In genomic region chr1:78529011-78529410, GRCm38 (mm10) we compare ENCODE assay signal across 21 mouse cellular contexts. TPM values are rescaled to one million over a fixed set of nuclear protein-coding genes. Genes with fewer than 3 reads are reported as not detected.
"Had no signal": no experiment of that assay in that cellular context is flagged by ENCODE, and none has a peak within 500 bp of the region (broad histone marks: within the 10 kb centered on the region; RNA-seq: fewer than 3 reads in every experiment).

No protein-coding gene starts in this region.

- DNase-seq: lung, adult 18-20 months; lung, embryonic 14.5 days; lung, postnatal 10 days; lung, postnatal 4 days; midbrain, embryonic 14.5 days; retina, postnatal 1 day; right cerebral cortex, adult 18-20 months; right cerebral cortex, postnatal 25 days; right cerebral cortex, postnatal 4 days; spleen, adult 18-20 months; thymus, adult 2 months; thymus, postnatal 25 days; thymus, postnatal 4 days had no signal

RNA-seq across cellular contexts. Expression of gene BC035947, which starts 17.1 kb away (rescaled TPM):
- total RNA-seq: megakaryocyte, adult 5-6 weeks; megakaryocyte-erythroid progenitor cell, adult 5-6 weeks had no signal
- polyA plus RNA-seq: liver, embryonic 16.5 days; myocyte; thymus, adult 2 months had no signal

RNA-seq across cellular contexts. Expression of gene Mogat1, which starts 18.2 kb away (rescaled TPM):
- total RNA-seq: megakaryocyte, adult 5-6 weeks; megakaryocyte-erythroid progenitor cell, adult 5-6 weeks had no signal
- polyA plus RNA-seq: liver, embryonic 16.5 days; lung, embryonic 14.5 days; lung, embryonic 16.5 days; midbrain, embryonic 12.5 days; myocyte; neural tube, embryonic 11.5 days; neural tube, embryonic 13.5 days had no signal
